Mouse (Mus musculus) liver, adult 2 months (tissue): ENCODE results near the gene Tcirg1.

Experiments
- CTCF ChIP-seq: fragments of 200-500 bp; IDR thresholded peaks from 2 replicates; pipeline ENCODE4 v1.5.1; 2011; ENCODE audit warnings: low read depth, low read length, control low read depth
- POLR2A ChIP-seq: fragments of 200-500 bp; IDR thresholded peaks from 2 replicates; pipeline ENCODE4 v1.6.1; 2011; ENCODE audit warnings: low read length, control low read depth; ENCODE audit not compliant: insufficient read depth; ENCODE audit errors: extremely low read depth

GRCm38 (mm10) chr19:3851502-3851962 is 55.4 kb downstream of the Tcirg1 start, which contains the start of gene Chka:
- TF ChIP-seq POLR2A (peak; percentile 97), CTCF (no peak)
